Mouse (Mus musculus) natural killer cell, adult 2 months (primary cell): ENCODE measurements around the gene Mettl15.
"Not testable (repeated sequence)": the region's sequence is repeated elsewhere in the genome, so short reads cannot be mapped to it uniquely, and the experiment has no call there.

Experiments
- DNase-seq, 2 experiments: peaks; one replicate each; pipeline ENCODE4 v3.0.0; 2022; ENCODE audit warnings: low spot score in 2 of 2

Mettl15 gene

DNA sequence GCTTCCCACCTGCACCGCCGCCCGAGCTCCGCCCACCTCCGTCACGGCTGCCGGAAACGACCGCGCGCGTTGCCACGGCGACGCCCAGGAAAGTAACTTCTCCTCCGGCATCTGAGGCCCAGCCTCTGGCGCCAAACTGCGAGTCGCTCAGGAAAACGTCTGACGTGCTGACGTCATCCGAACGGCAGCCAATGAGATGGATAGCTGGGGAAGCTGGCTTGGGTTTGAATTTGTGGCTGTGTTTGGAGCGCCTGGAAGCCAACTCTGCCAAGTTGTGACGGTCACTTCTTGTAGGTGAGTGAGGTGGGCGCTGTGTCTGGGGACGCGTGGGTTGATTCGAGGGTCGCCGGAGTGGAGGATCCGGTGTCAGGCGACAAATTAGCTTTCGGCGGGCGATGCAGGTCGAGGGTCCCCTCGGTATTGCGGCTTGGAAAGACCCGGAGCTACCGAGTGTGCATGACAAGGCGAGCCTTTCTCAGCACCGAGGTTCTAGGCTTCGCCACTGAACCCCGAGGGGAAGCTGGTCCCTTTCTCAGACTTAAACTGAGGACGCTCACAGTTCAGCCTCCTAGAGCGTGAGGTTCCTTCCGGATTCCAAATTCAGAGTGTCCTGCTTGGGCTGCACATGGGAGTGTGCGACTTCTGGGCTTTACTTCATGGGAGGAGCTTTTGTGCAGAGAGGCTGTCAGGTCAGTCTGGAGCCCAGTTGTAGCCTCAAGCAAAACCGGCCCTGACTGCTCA is at the start of gene Mettl15, which contains the start of gene Kif18a:
Gene Mettl15 (minus strand): TSS at position 149 of the 741 bp plus-strand sequence.
Gene Kif18a (plus strand): TSS at position 139 of the 741 bp plus-strand sequence.
- peak; percentile 89 to 93 for DNase-seq

DNA sequence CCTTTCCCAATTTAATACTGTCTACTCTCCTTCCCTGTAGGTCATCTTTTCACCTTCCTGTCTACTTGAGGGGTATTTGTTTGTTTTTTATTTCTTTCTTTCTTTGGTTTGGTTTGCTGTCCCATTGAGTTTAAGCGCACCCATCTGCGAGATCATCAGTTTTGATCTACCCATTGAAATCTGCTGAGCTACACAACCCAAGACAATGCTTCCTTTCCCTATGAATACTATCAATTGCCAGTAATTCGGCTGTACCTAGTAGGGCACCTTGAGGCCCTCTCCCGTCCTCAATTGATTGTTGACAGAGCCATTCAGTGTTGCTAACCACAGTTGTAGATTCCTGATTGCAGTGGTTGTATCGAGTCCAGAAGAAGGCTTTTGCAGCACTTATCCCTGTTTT is 30.8 kb upstream of the Mettl15 start:
- no peak for DNase-seq

DNA sequence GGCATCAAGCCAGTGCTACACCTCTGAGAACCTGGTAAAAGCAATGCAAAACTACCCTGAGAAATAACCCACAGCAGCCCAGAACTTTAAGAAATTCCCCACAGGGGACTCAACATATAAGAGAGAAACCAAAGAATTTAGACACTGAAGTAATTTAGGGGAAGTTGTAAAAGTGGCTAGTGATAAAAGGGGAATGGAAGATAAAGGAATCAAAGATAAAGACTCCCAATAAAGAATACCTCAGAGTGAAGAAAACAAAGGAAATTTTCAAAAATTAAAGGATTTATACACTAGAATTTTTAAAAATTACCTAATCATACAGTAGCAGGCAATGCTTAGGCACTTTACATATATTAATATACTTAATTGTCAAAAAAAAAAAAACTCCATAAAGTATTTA is 23.1 kb upstream of the Mettl15 start:
- DNase-seq, result no peak

DNA sequence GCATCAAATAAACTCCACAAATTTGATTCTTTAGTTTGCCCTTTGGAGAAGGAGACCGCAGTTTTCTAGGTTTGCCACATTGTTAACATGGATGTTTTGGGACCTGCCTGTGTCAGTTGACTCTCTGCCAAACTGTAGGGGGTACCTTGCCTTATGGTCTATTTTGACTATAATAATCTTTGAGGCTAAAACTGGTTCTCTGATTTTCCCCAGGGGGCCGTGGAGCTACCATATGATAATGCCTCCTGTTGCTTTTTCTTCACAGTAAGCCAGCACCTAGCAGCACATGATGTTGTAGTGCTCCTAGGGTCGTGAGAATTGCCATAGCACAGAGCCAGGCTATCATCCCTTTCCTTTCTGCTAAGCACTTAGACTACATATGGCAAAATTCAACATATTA is 21.7 kb upstream of the Mettl15 start:
- DNase-seq, result no peak

DNA sequence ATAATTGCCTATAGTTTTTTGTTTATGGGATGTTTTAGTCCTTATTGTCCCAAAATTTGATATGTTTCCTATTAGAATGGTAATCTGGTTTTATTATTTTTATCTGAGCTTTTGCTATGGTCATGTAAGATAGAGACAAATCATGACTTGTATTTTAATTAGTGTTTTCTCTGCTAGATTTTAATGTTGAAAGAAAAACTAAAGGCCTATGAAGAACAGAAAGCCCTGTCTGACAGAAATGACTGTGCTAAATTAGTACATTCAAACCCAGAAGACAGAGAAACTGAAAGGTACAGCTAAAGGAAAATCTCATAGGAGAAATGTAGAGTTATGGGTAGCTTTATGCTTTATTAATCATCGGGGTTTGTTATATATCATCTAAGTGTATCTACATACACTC is 17.6 kb upstream of the Mettl15 start:
- DNase-seq, result no peak

DNA sequence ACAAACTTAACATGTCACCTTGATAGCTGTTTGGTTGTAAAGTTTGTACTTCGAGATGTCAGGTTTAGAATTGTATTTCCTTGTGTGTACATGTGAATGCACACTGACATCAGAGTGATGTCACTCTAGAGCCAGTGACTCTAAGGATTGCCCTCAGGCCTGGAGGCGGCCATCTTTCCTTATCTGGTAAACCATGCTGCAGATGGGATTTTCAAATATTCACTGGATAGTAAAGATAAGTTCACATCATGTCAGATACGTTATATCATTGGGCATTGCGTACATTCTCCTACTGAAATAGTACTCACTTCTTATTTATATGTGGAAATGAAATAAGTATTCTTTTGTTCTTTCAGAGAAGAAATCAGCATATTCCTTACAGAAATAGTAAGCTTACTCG is 15.7 kb upstream of the Mettl15 start:
- no peak for DNase-seq

DNA sequence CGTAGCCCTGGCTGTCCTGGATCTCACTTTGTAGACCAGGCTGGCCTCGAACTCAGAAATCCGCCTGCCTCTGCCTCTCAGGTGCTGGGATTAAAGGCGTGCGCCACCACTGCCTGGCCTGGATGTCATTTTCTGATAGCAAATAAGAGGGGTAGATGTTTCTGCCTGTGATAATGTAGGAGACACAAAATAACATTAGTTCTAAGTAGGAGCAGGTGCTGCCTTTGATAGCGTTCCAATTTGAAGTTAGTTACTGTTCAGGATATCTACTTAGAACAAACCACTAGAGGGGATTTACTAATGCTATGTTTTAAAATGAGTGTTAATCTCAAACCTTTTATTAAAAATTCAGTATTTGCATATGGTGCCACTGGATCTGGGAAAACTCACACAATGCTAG is 8.8 kb upstream of the Mettl15 start:
- DNase-seq, result no peak

DNA sequence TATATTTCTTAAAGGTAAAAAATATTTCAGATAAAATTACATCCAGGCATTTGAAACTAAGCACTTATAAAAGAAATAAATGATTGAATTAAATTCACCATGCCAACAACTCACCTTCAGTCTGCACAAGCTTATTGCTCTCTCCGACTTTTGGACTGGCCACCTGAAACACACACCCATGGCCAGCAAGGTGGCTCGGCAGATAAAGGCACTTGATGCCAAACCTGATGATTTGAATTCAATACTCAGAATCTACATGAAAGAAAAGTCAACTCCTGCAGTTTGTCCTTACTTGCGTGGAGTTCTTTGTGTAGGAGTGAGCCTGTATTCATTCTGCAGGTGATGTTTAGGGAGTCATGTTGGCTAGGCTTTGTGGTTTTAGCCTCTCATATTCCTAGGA is 3.6 kb upstream of the Mettl15 start:
- no peak for DNase-seq

DNA sequence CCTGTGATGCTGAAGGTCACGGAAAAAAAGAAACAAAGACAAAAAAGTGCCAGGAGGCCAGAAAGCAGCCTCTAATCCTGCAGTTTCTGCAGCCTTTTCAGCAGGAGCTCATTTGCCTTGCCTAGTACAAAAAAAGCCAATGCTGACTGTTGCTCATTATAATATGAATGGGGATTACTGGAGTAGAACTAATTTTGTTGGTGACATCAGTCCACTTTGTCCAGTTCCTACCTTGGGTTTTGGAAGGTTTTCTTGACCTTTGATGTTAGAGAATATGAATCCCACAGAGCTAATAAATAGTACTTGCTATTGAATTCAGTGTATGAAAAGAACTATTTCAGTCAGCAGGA is 768 bp upstream of the Mettl15 start:
- DNase-seq, result no peak

DNA sequence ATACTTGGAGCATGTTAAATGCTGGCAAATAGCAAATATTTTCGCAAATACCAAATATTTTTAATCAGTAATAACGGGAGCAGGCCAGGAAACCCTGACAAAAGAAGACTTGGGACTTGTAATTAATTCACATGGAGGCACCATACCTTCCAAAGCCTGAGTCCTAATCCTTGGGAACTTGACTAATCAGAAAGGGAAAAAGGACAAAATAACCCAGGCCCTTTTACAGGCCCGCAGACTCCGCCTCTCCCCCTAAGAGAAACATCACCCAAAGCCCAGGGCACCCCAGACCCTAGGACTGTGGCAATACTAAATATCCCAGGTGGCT is 312 bp downstream of the Mettl15 start:
- no peak for DNase-seq

DNA sequence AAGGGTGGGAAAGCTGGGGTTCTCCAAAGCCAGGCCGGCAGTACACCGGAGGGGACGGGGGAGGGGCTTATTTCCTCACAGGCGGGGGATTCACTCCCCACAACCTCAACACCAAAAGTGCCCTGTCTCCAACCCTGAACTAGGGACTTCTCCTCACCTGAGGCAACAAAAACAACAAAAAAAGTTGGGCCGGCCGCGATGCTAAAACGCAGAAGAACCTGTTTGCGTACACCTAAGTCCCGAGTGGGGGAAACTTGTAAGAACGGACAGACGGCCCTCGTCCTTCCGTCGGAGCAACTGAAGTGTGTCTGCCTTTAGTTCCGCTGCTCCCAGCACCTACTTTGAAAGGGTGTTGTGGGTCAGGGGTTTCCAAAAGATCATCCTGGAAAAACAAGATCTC is 2.5 kb downstream of the Mettl15 start:
- peak; percentile 43 to 44 for DNase-seq

DNA sequence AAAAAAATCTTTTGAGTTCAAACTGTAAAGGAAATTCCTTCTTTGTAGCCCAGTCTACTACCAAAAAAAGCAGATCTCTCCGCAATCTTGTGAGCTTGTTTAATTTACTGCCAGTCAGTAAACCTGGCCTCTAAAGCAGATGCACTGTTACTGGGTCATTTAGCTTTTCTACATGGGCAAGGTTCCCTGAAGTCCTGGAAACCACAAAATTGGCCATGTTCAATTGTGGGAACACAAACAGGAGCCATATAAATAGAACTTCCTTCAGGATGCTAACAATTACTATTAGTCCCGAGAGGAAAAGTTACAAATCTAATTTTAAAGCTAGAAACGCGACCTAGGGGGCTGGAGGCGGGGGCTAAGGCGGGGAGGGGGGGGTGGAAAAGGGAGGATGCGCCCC is 3.0 kb downstream of the Mettl15 start:
- DNase-seq, result no peak

DNA sequence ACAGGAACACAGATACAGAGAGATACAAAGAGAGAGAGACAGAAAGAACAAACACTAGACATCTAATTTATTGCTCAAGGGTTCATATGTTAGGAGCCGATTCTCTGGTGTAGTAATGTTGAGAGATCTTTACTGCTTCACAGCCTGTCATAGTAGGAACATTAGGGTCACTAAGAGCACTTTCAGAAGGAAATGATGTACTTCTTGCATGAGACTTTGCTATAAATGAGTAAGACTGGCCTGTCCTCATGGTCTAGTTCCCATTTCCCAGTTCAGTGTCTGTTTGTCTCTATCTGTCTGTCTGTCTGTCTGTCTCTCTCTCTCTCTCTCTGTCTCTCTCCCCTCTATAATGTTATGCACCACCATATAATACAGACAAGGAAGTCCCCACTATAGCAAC is 7.5 kb downstream of the Mettl15 start:
- DNase-seq, result no peak

DNA sequence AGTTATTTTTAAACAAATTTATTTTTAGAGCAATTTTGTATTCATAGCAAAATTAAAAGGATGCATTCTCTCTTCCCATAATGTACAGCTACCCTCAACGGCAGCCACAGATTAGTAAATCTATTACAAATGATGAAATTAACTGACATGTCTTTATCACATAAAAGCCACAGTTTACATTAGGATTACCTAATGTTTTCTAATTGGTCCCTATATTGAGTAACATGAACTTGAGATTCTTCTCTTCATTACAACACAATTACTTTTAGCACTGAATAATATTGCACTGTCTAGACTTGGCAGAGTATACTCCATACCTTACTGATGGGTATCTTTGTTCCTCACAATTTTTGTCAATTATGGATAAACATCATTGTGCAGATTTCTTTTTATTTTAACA is 17.8 kb downstream of the Mettl15 start:
- DNase-seq, result no peak

DNA sequence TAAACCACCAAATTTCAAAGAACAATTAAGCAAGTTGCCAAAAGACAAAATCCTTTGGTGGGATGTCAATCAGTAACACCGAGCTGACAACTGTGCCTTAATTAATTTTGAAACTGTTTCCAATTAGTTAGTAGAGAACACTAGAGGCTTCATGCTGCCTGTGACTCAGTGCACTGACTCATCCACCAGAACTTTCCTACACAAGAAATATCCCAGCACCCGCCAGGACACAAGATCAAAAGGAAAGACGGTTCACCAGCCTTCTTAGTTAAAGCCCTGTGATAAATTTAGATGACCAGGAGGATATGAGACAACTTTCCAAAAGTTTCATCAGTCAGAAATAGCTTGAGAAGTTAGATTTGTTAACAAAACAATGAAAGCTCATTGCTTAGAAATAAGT is 38.6 kb downstream of the Mettl15 start:
- DNase-seq, result no peak

DNA sequence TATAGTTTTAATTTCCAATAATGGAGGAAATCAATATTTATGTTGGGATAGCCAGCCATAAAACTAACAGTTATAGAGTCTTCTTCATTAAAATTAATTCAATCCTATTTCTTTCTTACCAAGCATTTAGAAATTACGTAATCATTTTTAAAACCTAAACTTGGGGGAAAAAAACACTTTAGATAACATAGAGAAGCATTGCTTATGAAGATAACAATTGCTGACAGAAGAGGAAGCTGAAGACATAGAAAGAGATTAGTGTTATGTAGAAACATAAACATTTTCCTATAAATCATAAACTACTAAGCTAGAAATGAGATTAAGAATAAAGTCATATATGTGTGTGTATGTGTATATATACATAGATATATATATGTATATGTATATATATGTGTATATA is 44.8 kb downstream of the Mettl15 start:
- DNase-seq, result no peak

DNA sequence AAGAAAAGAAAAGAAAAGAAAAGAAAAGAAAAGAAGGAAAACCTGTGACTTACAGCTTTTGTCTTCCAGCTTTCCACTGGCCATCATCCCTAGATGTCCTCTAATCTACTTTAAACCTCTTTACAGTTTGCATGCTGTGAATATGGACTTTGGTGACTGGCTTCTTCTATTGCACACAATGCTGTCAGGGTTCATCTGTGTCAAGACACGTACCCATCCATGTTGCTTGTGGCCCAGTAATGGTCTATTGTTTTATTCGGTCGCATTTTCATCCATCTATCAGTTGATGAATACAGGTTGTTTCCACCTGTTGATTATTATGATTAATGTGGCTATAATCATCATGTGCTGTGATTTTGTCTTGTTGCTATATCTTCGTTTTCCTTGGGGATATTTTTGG is 46.7 kb downstream of the Mettl15 start:
- no peak for DNase-seq

DNA sequence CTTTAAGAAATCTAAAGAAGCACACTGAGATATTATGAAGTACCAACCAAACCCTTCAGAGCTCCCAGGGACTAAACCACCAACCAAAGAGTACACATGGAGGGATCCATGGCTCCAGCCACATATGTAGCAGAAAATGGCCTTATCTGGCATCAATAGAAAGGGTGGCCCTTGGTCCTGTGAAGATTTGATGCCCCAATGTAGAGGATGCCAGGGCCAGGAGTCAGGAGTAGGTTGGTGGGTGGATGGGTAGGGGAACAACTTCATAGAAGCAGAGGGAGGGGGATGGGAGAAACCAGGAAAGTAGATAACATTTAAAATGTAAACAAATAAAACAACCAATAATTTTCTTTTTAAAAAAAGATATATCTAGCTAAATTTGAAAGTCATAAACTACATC is 50.1 kb downstream of the Mettl15 start:
- no peak for DNase-seq

DNA sequence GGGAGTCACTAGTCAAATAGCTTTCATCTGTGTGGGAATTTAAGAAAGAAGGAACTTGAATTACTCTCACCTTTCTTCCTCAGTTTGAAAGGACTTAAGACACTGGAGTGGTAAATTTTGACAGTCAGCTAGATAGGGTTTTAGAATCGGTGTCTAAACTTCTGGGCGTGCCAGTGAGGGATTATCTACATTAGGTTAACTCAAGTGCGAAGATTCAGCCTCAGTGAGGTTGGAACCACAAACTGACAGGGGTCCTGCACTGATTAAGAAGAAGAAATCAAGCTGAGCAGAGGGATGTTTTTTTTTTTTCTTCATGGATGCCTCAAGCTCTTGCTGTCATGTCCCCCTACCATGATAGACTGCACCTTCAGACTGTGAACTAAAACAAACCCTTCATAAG is 53.4 kb downstream of the Mettl15 start:
- DNase-seq, result no peak

DNA sequence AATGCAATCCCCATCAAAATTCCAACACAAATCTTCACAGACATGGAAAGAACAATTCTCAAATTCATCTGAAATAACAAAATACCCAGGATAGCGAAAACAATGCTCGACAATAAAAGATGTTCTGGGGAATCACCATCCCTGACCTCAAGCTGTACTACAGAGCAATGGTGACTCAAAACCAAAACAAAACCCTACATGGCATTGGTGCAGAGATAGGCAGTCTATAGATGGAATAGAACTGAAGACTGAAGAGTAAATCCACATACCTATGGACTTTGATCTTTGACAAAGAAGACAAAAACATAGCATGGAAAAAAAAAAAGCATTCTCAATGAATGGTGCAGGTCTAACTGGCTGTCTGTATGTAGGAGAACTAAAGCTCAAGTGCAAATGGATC is 59.1 kb downstream of the Mettl15 start:
- DNase-seq, result no peak

DNA sequence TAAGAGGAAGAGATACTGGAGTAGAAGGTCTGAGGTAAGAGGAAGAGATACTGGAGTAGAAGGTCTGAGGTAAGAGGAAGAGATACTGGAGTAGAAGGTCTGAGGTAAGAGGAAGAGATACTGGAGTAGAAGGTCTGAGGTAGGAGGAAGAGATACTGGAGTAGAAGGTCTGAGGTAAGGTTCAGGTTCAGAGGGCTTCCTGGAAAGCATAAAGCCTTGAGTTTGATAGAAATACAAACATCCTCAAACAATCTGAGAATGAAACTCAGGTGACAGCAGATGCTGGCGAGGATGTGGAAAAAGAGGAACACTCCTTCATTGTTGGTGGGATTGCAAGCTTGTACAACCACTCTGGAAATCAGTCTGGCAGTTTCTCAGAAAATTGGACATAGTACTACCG is 63.9 kb downstream of the Mettl15 start:
- DNase-seq, result not testable (repeated sequence)

DNA sequence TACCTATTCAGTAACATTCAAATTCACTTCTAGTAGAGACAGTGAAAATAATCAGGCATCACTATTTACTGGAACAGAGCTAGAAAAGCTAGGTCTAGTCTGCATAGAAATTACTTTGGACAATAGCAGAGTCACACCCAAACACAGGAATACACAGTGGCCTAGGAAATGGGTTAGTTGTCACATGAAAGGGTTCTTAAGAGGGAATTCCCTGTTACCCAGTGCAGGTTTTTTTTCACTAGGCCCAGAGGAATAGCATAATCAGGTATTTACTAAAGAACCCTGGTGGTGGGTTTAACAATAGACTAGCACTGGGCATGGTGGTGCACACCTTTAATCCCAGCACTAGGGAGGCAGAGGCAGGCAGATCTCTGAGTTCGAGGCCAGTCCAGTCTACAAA is 69.9 kb downstream of the Mettl15 start:
- not testable (repeated sequence) for DNase-seq

DNA sequence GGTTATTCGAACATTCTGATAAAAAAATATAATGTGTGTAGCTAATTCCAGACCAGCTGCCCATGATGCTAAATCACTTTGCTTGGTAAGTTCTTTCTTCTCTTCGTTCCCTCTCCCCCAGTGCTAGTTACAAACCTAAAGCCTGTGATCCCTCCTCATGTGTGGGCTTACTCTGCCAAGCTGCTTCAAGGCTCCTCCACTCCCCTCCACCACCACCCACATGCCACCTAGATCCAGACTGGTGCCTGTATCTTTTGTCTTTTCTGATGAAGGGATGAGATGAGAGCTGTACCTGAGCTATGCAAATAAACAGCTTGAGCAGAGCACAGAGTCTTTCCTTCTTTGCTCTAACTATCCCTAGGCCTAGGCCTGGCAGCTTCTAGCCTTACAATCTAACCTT is 72.5 kb downstream of the Mettl15 start:
- DNase-seq, result no peak

DNA sequence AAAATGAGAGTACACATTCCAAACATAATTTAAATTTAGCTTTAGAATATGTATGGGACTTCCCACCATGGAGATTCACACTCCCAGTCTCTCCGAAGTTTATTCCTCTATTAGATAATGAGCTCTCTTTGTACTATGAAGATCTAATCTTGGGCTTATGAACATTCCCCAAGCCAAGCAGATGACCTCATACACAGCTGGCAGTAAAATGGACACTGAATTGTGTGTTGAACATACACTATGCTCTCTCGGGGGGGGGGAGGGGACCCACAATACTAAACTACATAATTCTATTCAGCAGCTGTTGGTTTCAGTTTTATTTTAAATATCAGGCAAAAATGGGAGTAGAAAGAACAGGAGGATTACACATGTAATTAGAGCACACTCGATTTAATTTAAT is 97.6 kb downstream of the Mettl15 start:
- no peak for DNase-seq
